Mouse (Mus musculus): ENCODE measurements around the gene Ccn2. TPM values are rescaled to one million over a fixed set of nuclear protein-coding genes. Genes with fewer than 3 reads are reported as not detected.
"Not testable (repeated sequence)": the region's sequence is repeated elsewhere in the genome, so short reads cannot be mapped to it uniquely, and the experiment has no call there.

Ccn2 gene
- total RNA-seq, 2 experiments from 2014 or later: 82.5 to 111 TPM

- intact Hi-C loops (cut with DNase I): loop anchor here (10.0 kb wide), 1 partner anchor 264 kb away; no protein-coding TSS in a partner anchor
- no peak for DNase-seq
These were observed 3.5 kb downstream of the Ccn2 start for GRCm38 (mm10) chr10:24598693-24599092.

DNA sequence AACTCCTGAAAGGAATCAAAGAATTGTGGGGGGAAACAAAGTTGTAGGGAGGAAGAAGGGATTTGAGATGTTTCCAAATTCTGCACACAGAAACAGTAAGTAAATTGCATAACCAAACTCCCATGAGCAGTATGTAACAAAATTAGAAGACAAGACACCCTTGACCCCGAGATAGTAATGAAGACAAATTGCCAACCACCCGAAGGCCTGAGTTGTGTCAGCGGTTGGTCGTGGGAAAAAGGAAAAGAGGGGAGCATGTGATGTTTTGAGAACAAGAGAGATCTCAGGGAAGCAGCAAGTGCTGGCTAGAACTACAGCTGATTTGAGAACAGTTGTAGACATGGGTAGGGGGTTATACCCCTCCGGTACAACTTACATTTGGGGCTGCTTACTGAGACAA lies 4.6 kb downstream of the Ccn2 start:
- DNase-seq: no peak
- intact Hi-C loops (cut with DNase I): loop anchor here (10.0 kb wide), 1 partner anchor 265 kb away; no protein-coding TSS in a partner anchor

GRCm38 (mm10) chr10:24603035-24603434 lies 7.8 kb downstream of the Ccn2 start:
- DNase-seq: no peak
- intact Hi-C loops (cut with DNase I): no loop called here

DNA sequence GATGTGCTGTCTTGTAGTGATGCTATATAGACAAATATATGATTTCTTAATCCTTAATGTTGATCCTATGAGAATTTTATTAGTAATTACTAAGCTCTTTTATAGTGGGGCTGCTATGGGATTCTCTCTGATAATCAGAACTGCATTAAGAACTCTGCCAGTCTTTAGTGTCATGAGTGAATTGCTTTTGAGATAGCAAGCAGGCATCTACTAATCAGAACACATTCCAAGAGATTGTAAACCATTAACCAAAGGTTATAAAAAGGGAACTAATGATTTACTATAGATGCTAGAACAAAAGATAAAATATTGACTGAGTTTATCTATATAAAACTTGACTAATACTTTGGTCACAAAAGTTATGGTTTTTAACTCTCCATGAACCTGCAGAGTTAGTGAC lies 8.5 kb downstream of the Ccn2 start:
- intact Hi-C loops (cut with DNase I): no loop called here
- no peak for DNase-seq

GRCm38 (mm10) chr10:24609146-24609545 lies 13.9 kb downstream of the Ccn2 start:
- no peak for DNase-seq
- intact Hi-C loops (cut with DNase I): no loop called here

DNA sequence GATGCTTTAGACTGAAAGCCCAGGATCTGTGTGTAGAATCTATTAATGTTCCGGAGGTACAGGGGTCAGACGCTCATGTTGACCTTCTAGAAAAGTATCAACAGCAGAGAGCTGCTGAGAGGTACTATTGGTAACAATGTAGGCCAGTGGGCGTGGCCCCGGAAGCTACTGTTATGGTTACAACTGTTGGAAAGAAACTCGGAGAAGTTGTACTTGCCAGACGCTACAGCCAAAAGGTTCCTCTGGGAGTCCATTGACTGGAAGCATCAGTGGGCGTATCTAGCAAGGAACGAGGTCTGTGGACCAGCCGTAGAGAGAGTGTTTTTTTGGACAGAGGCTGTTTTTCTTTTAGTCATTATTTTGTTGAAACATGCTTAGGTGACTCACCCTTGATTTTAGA lies 14.5 kb downstream of the Ccn2 start:
- intact Hi-C loops (cut with DNase I): no loop called here
- DNase-seq: peak; percentile 66 to 67

GRCm38 (mm10) chr10:24614726-24615125 lies 19.5 kb downstream of the Ccn2 start:
- no peak for DNase-seq
- intact Hi-C loops (cut with DNase I): no loop called here

DNA sequence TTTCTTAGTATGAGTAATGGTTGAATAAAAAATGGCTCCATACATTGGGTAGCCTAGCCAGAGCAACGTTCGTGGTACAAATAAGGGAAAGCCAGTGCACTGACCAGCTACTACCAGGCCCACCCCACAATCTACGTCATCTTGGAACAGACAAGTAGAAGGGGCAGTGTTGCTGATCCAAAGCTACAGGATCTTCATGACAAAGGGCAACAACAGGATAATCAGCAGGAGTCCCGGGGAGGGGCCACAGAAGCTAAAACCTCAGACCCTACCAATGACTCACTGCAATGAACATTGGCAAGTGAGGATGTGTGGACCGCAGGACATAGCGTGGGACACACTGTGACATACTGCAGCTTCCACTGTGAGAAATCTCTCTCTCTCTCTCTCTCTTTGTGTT lies 20.6 kb downstream of the Ccn2 start:
- intact Hi-C loops (cut with DNase I): no loop called here
- DNase-seq: no peak

DNA sequence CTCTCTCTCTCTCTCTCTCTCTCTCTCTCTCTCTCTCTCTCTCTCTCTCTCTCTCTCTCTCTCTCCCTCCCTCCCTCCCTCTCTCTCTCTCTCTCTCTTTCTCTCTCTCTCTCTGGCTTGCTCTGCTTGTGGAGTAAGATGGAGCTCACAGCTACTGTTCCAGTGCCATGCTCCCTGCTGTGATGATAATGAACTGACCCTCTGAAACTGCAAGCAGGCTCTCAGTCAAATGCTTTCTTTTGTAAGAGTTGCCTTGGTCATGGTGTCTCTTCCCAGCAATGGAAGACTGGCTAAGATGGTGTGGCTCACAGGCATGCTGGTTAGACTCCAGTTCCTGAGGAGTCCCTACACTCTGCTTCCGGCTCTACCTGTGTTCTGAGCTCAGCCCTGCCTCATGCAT lies 21.3 kb downstream of the Ccn2 start:
- intact Hi-C loops (cut with DNase I); DNase-seq: not testable (repeated sequence)

GRCm38 (mm10) chr10:24621572-24621971 lies 26.3 kb downstream of the Ccn2 start:
- intact Hi-C loops (cut with DNase I): loop anchor here (1.0 to 10.0 kb wide), 4 partner anchors 28 to 437 kb away; no protein-coding TSS in a partner anchor
- DNase-seq: peak; percentile 82 to 86

DNA sequence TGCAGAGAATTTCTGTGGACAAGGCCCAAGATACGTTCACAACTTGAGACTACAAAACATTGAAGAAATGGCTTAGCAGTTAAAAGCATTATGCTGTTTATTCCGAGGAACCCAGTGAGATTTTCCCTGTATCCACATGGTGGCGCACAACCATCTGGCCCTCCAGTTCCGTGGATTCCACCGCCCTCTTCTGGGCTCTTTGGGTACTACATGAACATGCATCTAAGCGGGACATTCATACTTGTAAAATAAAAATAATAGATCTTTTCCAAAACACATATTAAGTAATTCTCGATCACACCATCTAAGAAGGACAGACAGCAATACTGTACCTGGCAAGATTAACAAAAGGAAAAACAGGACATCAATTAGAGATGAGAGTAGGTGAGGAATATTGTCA lies 27.3 kb downstream of the Ccn2 start:
- peak; percentile 82 to 86 for DNase-seq
- intact Hi-C loops (cut with DNase I): loop anchor here (1.0 to 10.0 kb wide), 4 partner anchors 95 to 438 kb away; no protein-coding TSS in a partner anchor

DNA sequence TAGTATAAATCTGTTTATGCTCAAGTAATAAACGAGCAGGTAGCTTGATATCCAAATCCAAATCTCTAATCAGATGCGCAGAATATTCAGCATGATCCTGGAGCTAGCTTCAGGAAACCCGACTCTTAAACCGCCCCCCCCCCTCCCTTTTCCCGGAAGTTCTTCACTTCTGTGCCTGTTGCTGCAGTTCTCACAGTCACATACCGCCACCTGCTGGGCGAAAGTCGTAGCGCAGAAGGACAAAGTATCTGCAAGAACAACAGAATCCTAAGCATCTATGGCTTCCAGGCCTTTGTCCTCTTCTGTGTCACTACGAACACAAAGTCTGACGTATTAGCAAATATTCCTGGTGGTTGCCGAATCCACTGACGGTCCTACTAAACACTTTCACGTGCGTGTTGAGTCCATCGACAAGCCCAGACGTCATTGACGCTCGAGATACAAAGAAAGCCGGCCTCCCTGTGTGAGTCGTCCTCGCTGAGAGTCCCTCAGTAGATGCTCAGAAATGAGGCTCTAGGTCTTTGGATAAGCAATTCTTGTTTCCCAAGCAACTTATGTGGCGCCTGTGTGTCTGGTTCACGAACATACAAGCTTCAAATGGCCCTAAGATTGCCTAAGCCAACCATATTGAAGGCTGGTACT lies 29.9 kb downstream of the Ccn2 start:
- peak; percentile 82 to 92 for DNase-seq
- intact Hi-C loops (cut with DNase I): loop anchor here (2.0 to 10.0 kb wide), 2 partner anchors 244 to 440 kb away; no protein-coding TSS in a partner anchor

GRCm38 (mm10) chr10:24627262-24627661 lies 32.0 kb downstream of the Ccn2 start:
- no peak for DNase-seq
- intact Hi-C loops (cut with DNase I): loop anchor here (10.0 kb wide), 1 partner anchor 442 kb away; no protein-coding TSS in a partner anchor

- intact Hi-C loops (cut with DNase I): loop anchor here (10.0 kb wide), 1 partner anchor 444 kb away; no protein-coding TSS in a partner anchor
- no peak for DNase-seq
These were observed 33.2 kb downstream of the Ccn2 start for GRCm38 (mm10) chr10:24628466-24628865.

DNA sequence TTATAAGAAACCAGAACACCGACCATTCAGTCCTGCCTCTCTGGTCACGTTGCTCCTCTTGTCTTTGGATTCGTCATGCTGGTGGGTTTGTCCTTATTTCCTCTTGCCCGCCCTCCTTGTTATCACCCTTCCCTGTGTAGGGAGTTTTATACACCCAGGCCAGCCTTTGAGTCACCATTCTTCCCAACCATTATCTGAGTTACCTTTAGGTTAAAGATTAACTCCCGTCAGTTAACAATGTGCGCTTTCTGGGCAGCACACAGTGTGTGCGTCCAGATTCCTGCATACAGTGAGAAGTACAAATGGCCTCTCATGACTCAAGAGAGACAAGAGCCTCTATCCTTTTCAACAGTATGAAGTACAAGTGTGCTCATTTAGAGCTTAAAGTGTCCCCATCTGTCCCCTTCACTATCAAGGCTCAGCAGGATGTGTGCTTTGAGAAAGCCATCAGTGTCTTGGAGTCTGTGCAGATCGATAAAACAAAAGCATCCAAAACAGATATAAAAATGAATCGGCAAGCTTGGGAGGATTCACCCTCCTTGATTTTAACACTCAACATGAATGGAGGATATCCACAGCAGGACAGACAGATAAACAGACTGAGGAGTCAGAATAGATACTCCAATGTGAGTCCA lies 34.0 kb downstream of the Ccn2 start:
- no peak for DNase-seq
- intact Hi-C loops (cut with DNase I): loop anchor here (10.0 kb wide), 1 partner anchor 444 kb away; no protein-coding TSS in a partner anchor

DNA sequence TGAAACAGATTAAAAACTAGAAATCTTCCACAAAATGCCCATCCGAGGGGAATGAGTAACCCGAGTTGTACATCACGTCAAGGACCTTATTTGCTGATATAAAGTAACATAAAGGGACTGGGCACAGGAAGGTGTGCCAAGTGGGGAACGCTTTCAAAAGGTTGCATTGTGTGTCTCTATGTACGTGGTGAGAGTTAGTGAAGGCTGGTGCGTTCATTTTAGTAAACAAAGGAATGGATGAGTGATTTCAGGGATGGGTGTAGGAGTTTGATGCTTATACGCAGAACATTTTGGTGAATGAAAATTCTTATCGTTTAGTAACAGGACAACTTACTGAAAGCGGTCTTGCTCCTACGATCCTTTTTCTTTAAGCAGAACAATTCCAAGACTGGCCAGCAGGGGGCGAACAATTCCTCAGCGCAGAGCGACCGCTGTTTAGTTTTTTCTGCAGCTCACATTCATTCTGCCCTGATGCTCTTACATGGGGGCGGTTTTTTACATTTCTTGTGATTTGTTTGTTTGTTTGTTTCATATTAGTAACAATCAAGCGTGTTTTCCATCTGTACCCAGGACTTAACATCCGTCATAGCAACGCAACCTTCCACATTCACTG lies 35.3 kb downstream of the Ccn2 start:
- peak; percentile 73 to 82 for DNase-seq
- intact Hi-C loops (cut with DNase I): loop anchor here (5.0 kb wide), 1 partner anchor 162 kb away; no protein-coding TSS in a partner anchor

- DNase-seq: no peak
- intact Hi-C loops (cut with DNase I): loop anchor here (5.0 kb wide), 1 partner anchor 161 kb away; no protein-coding TSS in a partner anchor
These were observed 35.9 kb downstream of the Ccn2 start for GRCm38 (mm10) chr10:24631122-24631521.

GRCm38 (mm10) chr10:24634288-24634687 lies 39.0 kb downstream of the Ccn2 start:
- intact Hi-C loops (cut with DNase I): loop anchor here (5.0 kb wide), 1 partner anchor 158 kb away; no protein-coding TSS in a partner anchor
- peak; percentile 23 to 52 for DNase-seq

DNA sequence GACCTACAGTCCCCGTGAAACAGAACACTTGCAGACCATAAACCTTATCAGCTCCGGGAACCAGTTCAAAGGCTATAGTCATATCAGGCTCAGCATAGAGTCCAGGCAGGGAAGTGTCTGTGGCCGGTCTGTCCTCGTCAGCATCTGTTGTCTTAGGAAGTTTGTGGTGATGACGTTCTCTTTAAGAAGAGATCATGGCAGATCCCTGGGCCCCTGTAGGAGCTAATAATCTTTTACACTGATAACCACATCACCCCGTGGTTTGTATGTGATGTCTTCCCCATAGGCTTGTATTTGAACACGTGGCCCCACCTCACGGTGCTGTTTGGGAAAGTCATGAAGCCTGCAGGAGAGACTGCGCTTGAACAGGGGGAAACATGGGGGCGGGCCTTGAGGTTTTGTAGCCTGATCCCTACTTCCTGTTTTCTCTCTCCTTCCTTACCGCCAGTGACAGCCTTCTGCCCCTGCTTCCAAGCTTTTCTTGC lies 40.1 kb downstream of the Ccn2 start:
- DNase-seq: peak in 1 of 2 experiments; percentile 35
- intact Hi-C loops (cut with DNase I): no loop called here

- no peak for DNase-seq
- intact Hi-C loops (cut with DNase I): no loop called here
These were observed 40.6 kb downstream of the Ccn2 start for GRCm38 (mm10) chr10:24635884-24636283.

GRCm38 (mm10) chr10:24636986-24637385 lies 41.7 kb downstream of the Ccn2 start:
- no peak for DNase-seq
- intact Hi-C loops (cut with DNase I): no loop called here
